Mouse (Mus musculus) liver, postnatal 0 days (tissue): ENCODE data around the gene Mtrex.

Experiments used
- CTCF ChIP-seq: sonication (generic); IDR thresholded peaks from 2 replicates; pipeline ENCODE4 v1.5.1; 2016; ENCODE audit warnings: antibody characterized with exemption, low read depth
- EP300 ChIP-seq: IDR thresholded peaks from 2 replicates; pipeline ENCODE4 v1.6.1; 2016; ENCODE audit warnings: antibody characterized with exemption, low read depth, mild to moderate bottlenecking

GRCm38 (mm10) chr13:112859574-112860134 lies 67.5 kb downstream of the Mtrex start:
- no peak for TF ChIP-seq CTCF
- no peak for TF ChIP-seq EP300
